Mouse (Mus musculus) kidney, adult 11 months (tissue): ENCODE results near the gene Fubp3.
A peak's percentile ranks its signal among the peaks of the same experiment; 100 is the strongest.

ENCODE experiments used
- DNase-seq: peaks from one replicate; pipeline ENCODE4 v3.0.0; 2022

Fubp3 gene

GRCm38 (mm10) chr2:31633531-31633930, 61.1 kb downstream of the Fubp3 start:
- no peak for DNase-seq

GRCm38 (mm10) chr2:31635281-31636137, 63.1 kb downstream of the Fubp3 start:
- no peak for DNase-seq

- no peak for DNase-seq
Observed at GRCm38 (mm10) chr2:31636138-31636741, 63.8 kb downstream of the Fubp3 start.

GRCm38 (mm10) chr2:31636742-31637141, 64.3 kb downstream of the Fubp3 start:
- DNase-seq, result no peak

- no peak for DNase-seq
Observed at GRCm38 (mm10) chr2:31637311-31637710, 64.9 kb downstream of the Fubp3 start.

GRCm38 (mm10) chr2:31637807-31638206, 65.4 kb downstream of the Fubp3 start:
- DNase-seq, result peak; percentile 24

GRCm38 (mm10) chr2:31638581-31639465, 66.4 kb downstream of the Fubp3 start:
- no peak for DNase-seq

GRCm38 (mm10) chr2:31639466-31639760, 67.0 kb downstream of the Fubp3 start:
- no peak for DNase-seq

GRCm38 (mm10) chr2:31639901-31640608, 67.6 kb downstream of the Fubp3 start, which contains the start of gene Prdm12:
Gene Prdm12, plus strand, starts transcription at chr2:31640037.
- no peak for DNase-seq

- DNase-seq, result no peak
Observed at GRCm38 (mm10) chr2:31640609-31641507, 68.4 kb downstream of the Fubp3 start.

GRCm38 (mm10) chr2:31641508-31641830, 69.0 kb downstream of the Fubp3 start:
- DNase-seq, result no peak

- no peak for DNase-seq
Observed at GRCm38 (mm10) chr2:31641929-31642328, 69.5 kb downstream of the Fubp3 start.

- no peak for DNase-seq
Observed at GRCm38 (mm10) chr2:31653971-31654853, 81.8 kb downstream of the Fubp3 start.

- no peak for DNase-seq
Observed at GRCm38 (mm10) chr2:31654854-31655559, 82.6 kb downstream of the Fubp3 start.

GRCm38 (mm10) chr2:31656374-31656773, 83.9 kb downstream of the Fubp3 start:
- DNase-seq, result no peak

GRCm38 (mm10) chr2:31662939-31663803, 90.7 kb downstream of the Fubp3 start:
- peak; percentile 31 for DNase-seq

- no peak for DNase-seq
Observed at GRCm38 (mm10) chr2:31663804-31664180, 91.3 kb downstream of the Fubp3 start.
